ENCODE assay signal across 12 mouse cellular contexts in genomic region chr2:118522265-118522664, GRCm38 (mm10). TPM values are rescaled to one million over a fixed set of nuclear protein-coding genes. Genes with fewer than 3 reads are reported as not detected.
DNase-seq lines count a peak whose midpoint lies in the region; ATAC-seq and TF ChIP-seq lines count a peak whose summit lies in the region.
"Had no signal": no experiment of that assay in that cellular context is flagged by ENCODE, and none has a peak within 500 bp of the region (broad histone marks: within the 10 kb centered on the region; RNA-seq: fewer than 3 reads in every experiment).

No protein-coding gene starts in this region.

- H3K4me3 ChIP-seq in kidney, adult 2 months (ENCODE audit: insufficient read depth, low read depth, low read length) = no peak overlapping the region
- H3K4me3 ChIP-seq in intestine, postnatal 0 days (ENCODE audit: low read depth, low read length) = no peak overlapping the region
- peak overlapping the region; percentile 56 for H3K4me3 ChIP-seq in megakaryocyte, embryonic 14.5 days (replicated peaks)
- no peak overlapping the region for H3K4me3 ChIP-seq in forebrain, embryonic 11.5 days (ENCODE audit: low read depth, low read length)
- H3K4me3 ChIP-seq: forebrain, embryonic 15.5 days had no signal

- no peaks in the 10 kb centered on the region for H3K27me3 ChIP-seq in kidney, adult 2 months (replicated peaks; ENCODE audit: control insufficient read depth, insufficient read depth, low read length)
- no peaks in the 10 kb centered on the region for H3K27me3 ChIP-seq in intestine, postnatal 0 days (replicated peaks; ENCODE audit: control insufficient read depth, insufficient read depth, low read length)
- peaks cover 3% of the 10 kb centered on the region for H3K27me3 ChIP-seq in megakaryocyte, embryonic 14.5 days (replicated peaks)
- no peaks in the 10 kb centered on the region for H3K27me3 ChIP-seq in forebrain, embryonic 11.5 days (ENCODE audit: control insufficient read depth, insufficient read depth, low read length)
- H3K27me3 ChIP-seq: forebrain, embryonic 15.5 days had no signal

- H3K4me2 ChIP-seq in intestine, postnatal 0 days (replicated peaks; ENCODE audit: low read depth) = no peak overlapping the region
- H3K4me2 ChIP-seq in forebrain, embryonic 11.5 days (ENCODE audit: low read depth, low read length, severe bottlenecking) = no peak overlapping the region
- H3K4me2 ChIP-seq: forebrain, embryonic 15.5 days had no signal

- no peak overlapping the region for H3K27ac ChIP-seq in kidney, adult 2 months (ENCODE audit: insufficient read depth, low read depth, low read length)
- H3K27ac ChIP-seq in intestine, postnatal 0 days (ENCODE audit: low read depth, low read length) = peak overlapping the region; percentile 16; the same call in 1 of the 2 replicates
- H3K27ac ChIP-seq in forebrain, embryonic 11.5 days (ENCODE audit: low read depth, low read length) = no peak overlapping the region
- H3K27ac ChIP-seq: forebrain, embryonic 15.5 days had no signal

- TF ChIP-seq POLR2A in kidney, adult 2 months (IDR thresholded peaks at IDR 0.05; ENCODE audit: low read depth, low read length) = no peak

- H3K36me3 ChIP-seq in kidney, adult 2 months (ENCODE audit: control insufficient read depth, insufficient read depth, low read length) = no peaks in the 10 kb centered on the region
- H3K36me3 ChIP-seq in intestine, postnatal 0 days (ENCODE audit: control insufficient read depth, insufficient read depth) = no peaks in the 10 kb centered on the region
- H3K36me3 ChIP-seq in megakaryocyte, embryonic 14.5 days (replicated peaks; ENCODE audit: low read length) = no peaks in the 10 kb centered on the region
- H3K36me3 ChIP-seq in forebrain, embryonic 11.5 days (ENCODE audit: control insufficient read depth, insufficient read depth, low read length) = no peaks in the 10 kb centered on the region
- H3K36me3 ChIP-seq: forebrain, embryonic 15.5 days had no signal

- no peak overlapping the region for H3K9ac ChIP-seq in intestine, postnatal 0 days (ENCODE audit: low read depth, low read length)
- no peak overlapping the region for H3K9ac ChIP-seq in forebrain, embryonic 11.5 days (ENCODE audit: low read length)
- H3K9ac ChIP-seq: forebrain, embryonic 15.5 days had no signal

- H3K4me1 ChIP-seq in kidney, adult 2 months (ENCODE audit: control insufficient read depth, insufficient read depth, low read length) = peaks cover 25% of the 10 kb centered on the region
- peaks cover 14% of the 10 kb centered on the region; the same call in 1 of the 2 replicates for H3K4me1 ChIP-seq in intestine, postnatal 0 days (replicated peaks; ENCODE audit: control insufficient read depth, insufficient read depth, low read length)
- peaks cover 52% of the 10 kb centered on the region for H3K4me1 ChIP-seq in megakaryocyte, embryonic 14.5 days
- peaks cover 6% of the 10 kb centered on the region; the same call in 1 of the 2 replicates for H3K4me1 ChIP-seq in forebrain, embryonic 11.5 days (replicated peaks; ENCODE audit: control insufficient read depth, insufficient read depth, low read length)

- H3K9me3 ChIP-seq in intestine, postnatal 0 days (ENCODE audit: control insufficient read depth) = no peaks in the 10 kb centered on the region
- no peaks in the 10 kb centered on the region for H3K9me3 ChIP-seq in megakaryocyte, embryonic 14.5 days
- no peaks in the 10 kb centered on the region for H3K9me3 ChIP-seq in forebrain, embryonic 11.5 days (ENCODE audit: control insufficient read depth, low read length)
- H3K9me3 ChIP-seq: forebrain, embryonic 15.5 days had no signal

- DNase-seq in kidney, adult 2 months = peak; percentile 33
- no peak for DNase-seq in kidney, adult 18-20 months
- no peak for DNase-seq in layer of hippocampus, postnatal 10 days (ENCODE audit: low spot score in 2 of 2)
- no peak for DNase-seq in forebrain, embryonic 11.5 days (ENCODE audit: low spot score)
- DNase-seq: adrenal gland, postnatal 25 days; cerebellum, adult 9-11 months had no signal

- 25% methylated on average over 2 of the region's 2 CpGs for WGBS in kidney, adult 2 months
- WGBS in intestine, postnatal 0 days = 0% methylated on average over 2 of the region's 2 CpGs
- 63% methylated on average over 2 of the region's 2 CpGs for WGBS in forebrain, embryonic 11.5 days

- TF ChIP-seq CTCF in kidney, adult 2 months (conservative IDR thresholded peaks at IDR 0.05; ENCODE audit: insufficient read depth, insufficient read length, low read depth, low read length) = no peak
- TF ChIP-seq CTCF in intestine, postnatal 0 days (IDR thresholded peaks at IDR 0.05; ENCODE audit: low read depth) = no peak

- ATAC-seq in common myeloid progenitor, adult 5-6 weeks (replicated peaks; ENCODE audit: low read depth, poor library complexity, severe bottlenecking) = peak; percentile 72
- ATAC-seq in intestine, postnatal 0 days = peak; percentile 74
- no peak for ATAC-seq in activated CD4-positive, CD25-positive, alpha-beta regulatory T cell, adult 4 months
- ATAC-seq in forebrain, embryonic 11.5 days (replicated peaks; ENCODE audit: low FRiP score) = no peak
- ATAC-seq: forebrain, embryonic 15.5 days; hindbrain, embryonic 16.5 days had no signal

RNA-seq across cellular contexts. Expression of gene Bmf, which starts 27.2 kb away (rescaled TPM):
- 9.1 and 10.5 TPM in 2 replicates for polyA plus RNA-seq in kidney, adult 2 months (2012; rRNA removed)
- 0.37 and 0.44 TPM in 2 replicates for total RNA-seq in common myeloid progenitor, adult 5-6 weeks (2017)
- 1.4 and 1.7 TPM in 2 replicates for polyA plus RNA-seq in intestine, postnatal 0 days (2015; fragmentation: Nextera tagmentation; extraction: Ambion mirVana)
- polyA plus RNA-seq in megakaryocyte, embryonic 14.5 days (2012; ENCODE audit: insufficient read depth, low replicate concordance) = 6.3 and 11.4 TPM in 2 replicates
- 1 to 10 TPM; 2.3 to 4.5 TPM for total RNA-seq in layer of hippocampus, postnatal 10 days (2021)
- polyA plus RNA-seq in activated CD4-positive, CD25-positive, alpha-beta regulatory T cell, adult 4 months (2017; shearing (Covaris generic)) = under 1 TPM; 0.18 to 0.19 TPM
- 2.4 and 6.0 TPM in 2 replicates for polyA plus RNA-seq in forebrain, embryonic 11.5 days (2014; fragmentation: Nextera tagmentation; extraction: Ambion mirVana)

RNA-seq across cellular contexts. Expression of gene Srp14, which starts 42.8 kb away (rescaled TPM):
- polyA plus RNA-seq in kidney, adult 2 months (2012; rRNA removed) = 50.9 and 77.2 TPM in 2 replicates
- total RNA-seq in common myeloid progenitor, adult 5-6 weeks (2017) = 172 and 192 TPM in 2 replicates
- polyA plus RNA-seq in intestine, postnatal 0 days (2015; fragmentation: Nextera tagmentation; extraction: Ambion mirVana) = 164 and 168 TPM in 2 replicates
- 34.6 and 180 TPM in 2 replicates for polyA plus RNA-seq in megakaryocyte, embryonic 14.5 days (2012; ENCODE audit: insufficient read depth, low replicate concordance)
- total RNA-seq in layer of hippocampus, postnatal 10 days (2021) = 100 to 1,000 TPM; 171 to 194 TPM
- polyA plus RNA-seq in activated CD4-positive, CD25-positive, alpha-beta regulatory T cell, adult 4 months (2017; shearing (Covaris generic)) = 100 to 1,000 TPM; 294 to 327 TPM
- 239 and 257 TPM in 2 replicates for polyA plus RNA-seq in forebrain, embryonic 11.5 days (2014; fragmentation: Nextera tagmentation; extraction: Ambion mirVana)

Comparison
In these comparisons a context has a peak if more than half of its experiments do, and no peak if none do; other contexts are left out.
1. ATAC-seq: peak in common myeloid progenitor, adult 5-6 weeks (single experiment) and intestine, postnatal 0 days (single experiment); none in activated CD4-positive, CD25-positive, alpha-beta regulatory T cell, adult 4 months (single experiment) and forebrain, embryonic 11.5 days (single experiment).